17 mouse cellular contexts compared by ENCODE assay signal in the genomic region with DNA sequence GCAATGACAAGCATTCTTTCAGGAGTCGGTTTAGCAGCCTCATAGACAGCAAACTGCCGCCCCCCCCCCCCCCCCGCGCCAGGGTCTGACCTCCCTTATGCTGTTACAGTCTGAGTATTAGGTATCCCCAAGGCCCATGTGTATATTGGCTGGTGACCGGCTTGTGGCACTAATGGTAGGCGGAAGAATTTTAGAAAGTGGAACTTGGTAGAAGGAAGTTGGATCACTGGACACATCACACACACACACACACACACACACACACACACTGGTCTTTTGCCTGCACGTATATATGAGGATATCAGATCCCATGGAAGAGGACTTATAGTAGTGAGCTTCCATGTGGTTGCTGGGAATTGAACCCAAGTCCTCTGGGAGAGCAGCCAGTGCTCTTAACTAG. TPM values are rescaled to one million over a fixed set of nuclear protein-coding genes. Genes with fewer than 3 reads are reported as not detected.
DNase-seq lines count a peak whose midpoint lies in the region; ATAC-seq lines count a peak whose summit lies in the region.
"Had no signal": no experiment of that assay in that cellular context is flagged by ENCODE, and none has a peak within 500 bp of the region (broad histone marks: within the 10 kb centered on the region; RNA-seq: fewer than 3 reads in every experiment).

No protein-coding gene starts in this region.

- ATAC-seq in megakaryocyte, adult 5-6 weeks (ENCODE audit: poor library complexity, severe bottlenecking) = peak; percentile 53
- peak; percentile 33; the same call in 1 of the 2 replicates for ATAC-seq in neutrophil, adult 5-6 weeks (ENCODE audit: extremely low read depth, insufficient number of reproducible peaks, low FRiP score, poor library complexity, severe bottlenecking)
- ATAC-seq: forebrain, embryonic 13.5 days; forebrain, embryonic 15.5 days had no signal

- DNase-seq in lung, postnatal 36 days = peak; percentile 32
- no peak for DNase-seq in lung, adult 18-20 months
- DNase-seq in layer of hippocampus, postnatal 25 days (ENCODE audit: extremely low spot score in 1 of 2, low spot score in 1 of 2) = no peak
- no peak for DNase-seq in frontal cortex, postnatal 36 days (ENCODE audit: low spot score in 2 of 2)
- DNase-seq: adrenal gland, adult 2 months; adrenal gland, postnatal 10 days; adrenal gland, postnatal 25 days; cerebellum, adult 11 months; cerebellum, adult 18-20 months; cerebellum, adult 8-10 months; cerebellum, adult 9-11 months; cerebellum, postnatal 25 days had no signal

RNA-seq across cellular contexts. Expression of a gene that starts 9.5 kb away (rescaled TPM):
- 36.4 and 40.7 TPM in 2 replicates for total RNA-seq in megakaryocyte, adult 5-6 weeks (2015)
- total RNA-seq in megakaryocyte, adult 5-6 weeks (2017) = 12.7 and 13.3 TPM in 2 replicates
- 29.3 and 47.0 TPM in 2 replicates for total RNA-seq in neutrophil, adult 5-6 weeks (2017)
- 10 to 100 TPM; 15.4 to 18.3 TPM for total RNA-seq in layer of hippocampus, postnatal 25 days (2021)

RNA-seq across cellular contexts. Expression of a gene that starts 24.6 kb away (rescaled TPM):
- total RNA-seq in megakaryocyte, adult 5-6 weeks (2015) = 0.16 and 1.2 TPM in 2 replicates
- total RNA-seq in megakaryocyte, adult 5-6 weeks (2017) = 0.59 TPM in 1 of 2 replicates, not detected in the other
- total RNA-seq in neutrophil, adult 5-6 weeks (2017) = 13.3 and 13.5 TPM in 2 replicates
- total RNA-seq in layer of hippocampus, postnatal 25 days (2021) = under 1 TPM; 0.42 to 0.74 TPM
- total RNA-seq: adrenal gland, postnatal 25 days; ES-E14 had no signal

RNA-seq across cellular contexts. Expression of a gene that starts 33.1 kb away (rescaled TPM):
- 2.5 and 6.0 TPM in 2 replicates for total RNA-seq in megakaryocyte, adult 5-6 weeks (2015)
- 25.6 and 28.7 TPM in 2 replicates for total RNA-seq in megakaryocyte, adult 5-6 weeks (2017)
- total RNA-seq in neutrophil, adult 5-6 weeks (2017) = 17.8 and 23.3 TPM in 2 replicates
- total RNA-seq in layer of hippocampus, postnatal 25 days (2021) = 1 to 10 TPM; 1.0 to 2.3 TPM

RNA-seq across cellular contexts. Expression of a gene that starts 36.1 kb away (rescaled TPM):
- 10.2 and 16.7 TPM in 2 replicates for total RNA-seq in megakaryocyte, adult 5-6 weeks (2015)
- total RNA-seq in megakaryocyte, adult 5-6 weeks (2017) = 94.0 and 120 TPM in 2 replicates
- total RNA-seq in neutrophil, adult 5-6 weeks (2017) = 26.0 and 48.2 TPM in 2 replicates
- total RNA-seq in layer of hippocampus, postnatal 25 days (2021) = 10 to 100 TPM; 30.9 to 32.3 TPM

RNA-seq across cellular contexts. Expression of a gene that starts 48.4 kb away (rescaled TPM):
- total RNA-seq in megakaryocyte, adult 5-6 weeks (2015) = 264 and 268 TPM in 2 replicates
- total RNA-seq in megakaryocyte, adult 5-6 weeks (2017) = 389 and 399 TPM in 2 replicates
- total RNA-seq in neutrophil, adult 5-6 weeks (2017) = 523 and 558 TPM in 2 replicates
- total RNA-seq in layer of hippocampus, postnatal 25 days (2021) = 100 to 1,000 TPM; 246 to 257 TPM
